Mouse (Mus musculus) megakaryocyte-erythroid progenitor cell, adult 5-6 weeks (primary cell): ENCODE measurements around the gene Arhgef3. TPM values are rescaled to one million over a fixed set of nuclear protein-coding genes. Genes with fewer than 3 reads are reported as not detected.
A peak's percentile ranks its signal among the peaks of the same experiment; 100 is the strongest.
"Not testable (repeated sequence)": the region's sequence is repeated elsewhere in the genome, so short reads cannot be mapped to it uniquely, and the experiment has no call there.

Source experiments
- ATAC-seq: replicated peaks from 2 replicates; pipeline ENCODE4 v1.8.0; 2016; ENCODE audit warnings: mild to moderate bottlenecking, inconsistent platforms; ENCODE audit not compliant: severe bottlenecking, poor library complexity, low FRiP score, low TSS enrichment
- total RNA-seq, 2 experiments: library from RNA; stranded (forward) in 1 of 2; stranded (reverse) in 1 of 2; fragments of 200-1000, 215-1000 nt in 1 of 2; fragments of >200 nt in 1 of 2; fragmentation: Nextera tagmentation in 1 of 2; gene quantifications; 2 replicates each; pipeline ENCODE4 v1.2.3; 2014 to 2017

Gene Arhgef3
- total RNA-seq, 2 experiments from 2014 or later = 3.2 to 4.4 TPM

DNA sequence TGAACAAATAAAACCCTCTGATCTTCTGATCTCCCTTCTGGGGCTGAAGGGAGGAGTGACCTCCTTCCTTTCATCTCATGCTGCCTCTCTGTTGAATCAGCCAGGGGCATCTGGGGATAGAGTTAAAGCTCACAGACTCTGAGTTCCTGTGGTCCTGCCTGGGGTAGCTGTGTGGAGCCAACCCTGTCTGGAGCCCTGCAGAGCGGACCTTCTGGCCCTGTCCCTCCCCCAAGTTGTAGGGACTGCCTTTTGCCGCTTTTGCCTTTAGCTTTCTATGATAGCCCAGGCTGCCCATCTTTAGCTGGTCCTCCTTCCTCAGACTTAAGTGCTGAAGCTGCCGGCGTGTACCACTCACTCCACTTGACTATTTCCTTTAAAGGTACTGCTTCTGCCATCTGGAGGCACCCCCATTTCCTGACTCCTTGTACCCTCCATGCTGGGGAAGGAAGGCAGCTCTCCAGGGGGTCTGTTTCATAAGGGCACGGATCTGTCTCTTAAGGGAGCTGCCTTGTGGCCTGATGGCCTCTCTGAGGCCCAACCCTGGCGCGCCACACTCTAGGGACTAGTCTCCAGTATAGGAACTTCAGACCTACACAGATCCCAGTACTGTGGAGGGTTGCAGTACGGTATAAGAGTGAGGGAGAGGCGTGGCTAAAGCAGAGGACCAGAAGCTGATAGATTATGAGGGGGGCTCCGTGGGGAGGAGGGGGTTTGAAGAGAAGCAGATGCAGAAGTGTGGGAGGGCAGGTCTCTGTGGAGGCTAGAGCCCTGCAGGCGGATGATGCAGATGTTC is 68.1 kb downstream of the Arhgef3 start:
- ATAC-seq = no peak

DNA sequence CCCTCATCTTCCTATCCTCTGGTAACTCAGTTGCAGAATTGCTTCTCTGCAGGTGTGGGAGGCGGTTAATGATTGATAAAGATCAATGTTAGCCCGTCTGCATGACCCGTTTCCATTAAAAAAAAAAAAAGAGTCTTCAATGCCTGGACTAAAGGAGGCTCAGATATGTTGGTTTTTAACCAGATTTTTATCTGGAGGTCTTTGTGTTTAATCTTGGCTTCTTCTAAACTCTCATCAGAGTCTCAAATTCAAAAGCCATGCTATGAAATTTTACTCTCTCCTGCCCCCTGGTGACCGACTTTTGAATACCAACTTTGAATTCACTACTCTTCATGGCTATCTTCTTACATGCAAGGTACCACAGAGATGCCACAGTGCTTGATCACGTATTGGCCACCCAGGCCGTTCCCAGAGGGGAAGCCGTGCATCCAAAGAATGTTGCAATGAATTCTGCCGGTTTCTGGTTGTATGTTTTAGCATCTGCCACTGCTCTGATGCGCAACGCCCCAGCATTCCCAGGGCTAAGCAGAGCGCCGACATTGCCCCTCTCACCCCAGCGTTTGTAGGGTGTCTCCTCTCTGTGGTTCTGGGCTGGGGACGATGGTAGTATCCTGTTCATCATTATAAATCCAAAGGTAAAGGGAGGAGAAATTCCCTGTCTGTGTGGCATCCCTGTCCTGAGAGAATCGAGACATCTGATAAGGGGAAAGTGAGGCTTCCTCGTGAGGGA is 69.0 kb downstream of the Arhgef3 start:
- no peak for ATAC-seq

- no peak for ATAC-seq
Measured at GRCm38 (mm10) chr14:27185902-27186301, 71.2 kb downstream of the Arhgef3 start.

DNA sequence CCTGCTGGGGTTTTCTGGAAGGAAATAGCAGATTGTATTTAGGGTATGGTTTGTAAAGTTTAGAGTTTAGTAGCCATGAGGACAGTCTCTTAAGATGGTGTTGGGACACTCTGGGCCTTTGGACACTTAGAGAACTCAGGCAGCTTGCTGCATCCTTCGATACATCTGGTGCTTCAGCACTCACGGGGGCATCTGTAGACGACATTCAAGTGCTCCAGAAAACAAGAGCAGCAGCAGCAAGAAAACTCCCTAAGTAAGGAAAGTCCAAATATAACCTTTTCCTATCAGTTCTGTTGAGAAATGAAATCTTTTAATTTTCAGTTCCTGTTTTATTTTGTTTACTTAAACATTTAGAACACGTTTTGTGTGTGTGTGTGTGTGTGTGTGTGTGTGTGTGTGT is 71.9 kb downstream of the Arhgef3 start:
- no peak for ATAC-seq

- peak; percentile 82 for ATAC-seq
Measured at GRCm38 (mm10) chr14:27187025-27187424, 72.3 kb downstream of the Arhgef3 start.

GRCm38 (mm10) chr14:27187885-27188284 is 73.2 kb downstream of the Arhgef3 start:
- no peak for ATAC-seq

DNA sequence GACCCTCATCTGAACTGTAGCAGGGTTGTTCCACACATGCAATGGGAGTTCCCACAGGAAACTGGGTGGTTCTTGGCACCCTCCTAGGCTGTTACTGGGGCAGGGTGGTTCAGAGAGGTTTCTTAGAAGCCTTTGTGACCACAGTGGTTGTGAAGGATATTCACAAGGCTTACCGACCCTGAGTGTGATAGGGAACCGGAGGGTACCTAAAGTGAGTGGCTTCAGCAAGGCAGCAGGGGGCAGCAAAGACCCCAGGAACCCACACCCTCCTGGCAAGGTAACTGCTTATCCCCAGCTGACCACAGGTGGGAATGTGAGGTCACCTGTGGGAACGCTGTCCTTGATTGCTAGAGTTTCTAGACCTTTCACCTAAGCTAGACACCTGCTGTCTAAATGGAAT is 77.8 kb downstream of the Arhgef3 start:
- no peak for ATAC-seq

- ATAC-seq = no peak
Measured at GRCm38 (mm10) chr14:27196980-27197379, 82.3 kb downstream of the Arhgef3 start.

DNA sequence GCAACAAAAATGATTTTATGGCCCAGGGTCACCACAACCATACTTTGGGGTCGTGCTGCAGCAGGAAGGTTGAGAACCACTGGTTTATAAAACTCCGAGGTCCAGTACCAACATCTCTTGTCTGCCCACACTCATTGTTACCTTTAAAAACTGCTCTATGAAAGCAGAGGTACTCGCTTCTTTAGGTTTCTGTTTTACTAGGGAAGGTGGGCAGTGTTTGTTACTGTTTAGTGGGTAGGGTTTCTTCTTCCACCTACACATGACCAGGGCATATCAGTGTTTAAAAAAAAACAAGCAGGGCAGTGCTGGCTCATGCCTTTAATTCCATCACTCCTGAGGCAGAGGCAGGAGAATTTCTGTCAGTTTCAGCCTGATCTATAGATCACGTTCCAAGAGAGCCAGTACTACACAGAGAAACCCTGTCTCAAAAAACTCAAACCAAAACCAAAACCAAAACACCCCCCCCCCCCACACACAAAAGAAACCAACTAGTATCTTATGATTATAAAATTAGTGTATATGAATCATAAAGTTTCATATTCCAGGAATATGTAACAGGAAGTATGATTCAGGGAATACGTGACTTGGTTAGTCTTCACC is 83.9 kb downstream of the Arhgef3 start:
- ATAC-seq = no peak

- ATAC-seq = no peak
Measured at GRCm38 (mm10) chr14:27199119-27199518, 84.4 kb downstream of the Arhgef3 start.

GRCm38 (mm10) chr14:27199870-27200269 is 85.2 kb downstream of the Arhgef3 start:
- no peak for ATAC-seq

GRCm38 (mm10) chr14:27200743-27201576 is 86.3 kb downstream of the Arhgef3 start:
- ATAC-seq = no peak

GRCm38 (mm10) chr14:27201824-27202223 is 87.1 kb downstream of the Arhgef3 start:
- ATAC-seq = no peak

DNA sequence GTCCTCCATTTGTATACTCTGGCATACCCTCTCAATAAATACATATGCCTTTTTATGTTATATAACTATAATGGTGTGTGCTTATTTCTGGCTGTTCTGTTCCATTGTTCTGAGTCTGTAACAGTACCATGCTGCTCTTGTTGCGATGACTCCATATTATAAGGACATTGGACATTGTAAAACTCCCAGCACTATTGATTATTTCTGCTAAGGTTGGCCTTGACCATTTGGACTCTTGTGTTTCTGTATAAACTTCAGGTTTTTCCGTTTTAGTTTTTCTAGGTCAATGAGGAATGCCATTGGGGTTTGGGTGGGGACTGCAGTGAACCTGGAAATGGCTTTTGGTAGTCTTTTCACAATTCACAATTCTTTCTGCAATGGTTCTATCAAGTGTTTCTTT is 90.0 kb downstream of the Arhgef3 start:
- ATAC-seq = no peak

GRCm38 (mm10) chr14:27206443-27206842 is 91.7 kb downstream of the Arhgef3 start:
- no peak for ATAC-seq

GRCm38 (mm10) chr14:27209542-27209941 is 94.8 kb downstream of the Arhgef3 start:
- no peak for ATAC-seq

DNA sequence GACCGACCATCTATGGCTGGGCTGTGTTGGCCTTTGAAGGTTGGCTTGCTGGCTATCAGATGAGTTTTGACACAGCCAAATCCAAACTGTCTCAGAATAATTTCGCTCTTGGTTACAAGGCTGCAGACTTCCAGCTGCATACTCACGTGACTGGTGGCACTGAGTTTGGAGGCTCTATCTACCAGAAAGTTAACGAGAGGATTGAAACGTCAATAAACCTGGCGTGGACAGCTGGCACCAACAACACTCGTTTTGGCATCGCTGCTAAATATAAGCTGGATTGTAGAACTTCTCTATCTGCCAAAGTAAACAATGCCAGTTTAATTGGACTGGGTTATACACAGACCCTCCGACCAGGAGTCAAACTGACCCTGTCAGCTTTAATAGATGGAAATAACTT is 96.1 kb downstream of the Arhgef3 start:
- not testable (repeated sequence) for ATAC-seq

GRCm38 (mm10) chr14:27211743-27212445 is 97.2 kb downstream of the Arhgef3 start:
- no peak for ATAC-seq

DNA sequence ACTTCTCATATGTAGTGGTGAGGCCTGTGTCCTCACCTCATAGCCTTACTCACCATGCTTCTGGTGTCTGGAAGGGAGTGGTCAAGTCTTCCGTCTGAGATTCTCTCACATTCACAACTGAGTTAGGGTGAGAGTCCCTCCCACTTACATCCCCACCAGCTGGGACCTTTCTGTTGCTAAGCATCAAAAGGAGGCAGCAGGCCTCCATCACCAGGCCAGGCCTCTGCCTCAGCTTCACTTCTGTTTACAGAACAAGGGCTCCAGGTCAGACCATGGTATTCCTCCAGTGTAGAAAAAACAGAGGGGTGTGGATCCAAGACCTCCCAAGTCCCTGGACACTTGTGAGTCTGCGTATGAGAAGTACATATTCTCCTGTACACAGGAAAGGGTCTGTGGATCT is 99.5 kb downstream of the Arhgef3 start:
- no peak for ATAC-seq
